Mouse (Mus musculus) hindbrain, embryonic 15.5 days (tissue): ENCODE data around the gene Rad9b. TPM values are rescaled to one million over a fixed set of nuclear protein-coding genes. Genes with fewer than 3 reads are reported as not detected.

Source experiments
- polyA plus RNA-seq: library from polyadenylated mRNA; unstranded; fragments of >200 nt; fragmentation: Nextera tagmentation; extraction: Ambion mirVana; gene quantifications from 2 replicates; pipeline ENCODE4 v1.2.1, GENCODE M21; 2015

Gene Rad9b
- polyA plus RNA-seq, 1 experiment from 2014 or later, result 19.4 TPM

Other genes starting within 250 kb of the Rad9b start
- gene Ccdc63, start 213.4 kb downstream of the Rad9b start, polyA plus RNA-seq, result not detected in 2 replicates
- gene Ppp1cc, start 196.0 kb downstream of the Rad9b start, polyA plus RNA-seq, result 210 and 213 TPM in 2 replicates
- gene Hvcn1, start 147.4 kb downstream of the Rad9b start, polyA plus RNA-seq, result 1.4 and 1.6 TPM in 2 replicates
- 5.1 and 5.3 TPM in 2 replicates for gene Tctn1, start 89.8 kb downstream of the Rad9b start, polyA plus RNA-seq
- gene Pptc7, start 69.9 kb downstream of the Rad9b start, polyA plus RNA-seq, result 8.1 and 8.2 TPM in 2 replicates
- 302 and 317 TPM in 2 replicates for gene Vps29, start 136 bp upstream of the Rad9b start, polyA plus RNA-seq
- gene Gpn3, start 17.6 kb upstream of the Rad9b start, polyA plus RNA-seq, result 39.5 and 45.7 TPM in 2 replicates
- 146 and 153 TPM in 2 replicates for gene Fam216a, start 18.1 kb upstream of the Rad9b start, polyA plus RNA-seq
- 139 and 142 TPM in 2 replicates for gene Arpc3, start 37.6 kb upstream of the Rad9b start, polyA plus RNA-seq
- 46.0 and 47.7 TPM in 2 replicates for gene Anapc7, start 67.5 kb upstream of the Rad9b start, polyA plus RNA-seq
- 54.1 and 55.1 TPM in 2 replicates for gene Atp2a2, start 148.0 kb upstream of the Rad9b start, polyA plus RNA-seq